Mouse (Mus musculus) lung, embryonic 14.5 days (tissue): ENCODE measurements at regions not wholly inside any gene's neighbourhood (a gene's known extent, or its start where the extent isn't known, plus 50 kb on each side); places are given as distances from the start of the nearest gene placed in this dataset.

Source experiments
- ATAC-seq: fragments of 200-750 bp; cut with Nextera tagmentation; 2 replicates; pipeline ENCODE4 v1.8.0; 2017; ENCODE audit warnings: mild to moderate bottlenecking, moderate TSS enrichment, moderate library complexity; ENCODE audit not compliant: insufficient read depth
- DNase-seq: peaks from one replicate; pipeline ENCODE4 v3.0.0-alpha.2; 2015
- H3K27ac ChIP-seq: fragments of 300-500 bp; sonication (generic); 2 replicates; pipeline ENCODE4 v1.5.1; 2014; ENCODE audit warnings: low read depth, mild to moderate bottlenecking, moderate library complexity
- H3K27me3 ChIP-seq: fragments of 300-500 bp; sonication (generic); 2 replicates; pipeline ENCODE4 v1.6.1; 2014; ENCODE audit warnings: low read length, control low read depth; ENCODE audit not compliant: insufficient read depth
- H3K36me3 ChIP-seq: fragments of 300-500 bp; sonication (generic); 2 replicates; pipeline ENCODE4 v1.6.1; 2014; ENCODE audit warnings: control low read depth; ENCODE audit not compliant: insufficient read depth
- H3K4me1 ChIP-seq: fragments of 300-500 bp; sonication (generic); 2 replicates; pipeline ENCODE4 v1.6.1; 2014; ENCODE audit warnings: antibody characterized with exemption, control low read depth; ENCODE audit not compliant: insufficient read depth
- H3K4me2 ChIP-seq: fragments of 300-500 bp; sonication (generic); 2 replicates; pipeline ENCODE4 v1.6.1; 2014; ENCODE audit warnings: mild to moderate bottlenecking
- H3K4me3 ChIP-seq: fragments of 300-500 bp; sonication (generic); 2 replicates; pipeline ENCODE4 v1.5.1; 2014; ENCODE audit warnings: low read depth, low read length
- H3K9ac ChIP-seq: fragments of 300-500 bp; sonication (generic); 2 replicates; pipeline ENCODE4 v1.6.1; 2014
- H3K9me3 ChIP-seq: fragments of 300-500 bp; sonication (generic); 2 replicates; pipeline ENCODE4 v1.6.1; 2016; ENCODE audit warnings: low read depth, low read length, control low read depth
- CTCF ChIP-seq: IDR thresholded peaks from 2 replicates; pipeline ENCODE4 v1.5.1; 2016; ENCODE audit warnings: antibody characterized with exemption, low read depth
- WGBS: fragments of 180-500 bp; shearing (Covaris S2); extraction: QIAGEN DNeasy Blood & Tissue Kit; methylation state at CpG from one replicate; pipeline ENCODE4 v1.1.7; 2014; 5-methylcytosine and 5-hydroxymethylcytosine counted together

DNA sequence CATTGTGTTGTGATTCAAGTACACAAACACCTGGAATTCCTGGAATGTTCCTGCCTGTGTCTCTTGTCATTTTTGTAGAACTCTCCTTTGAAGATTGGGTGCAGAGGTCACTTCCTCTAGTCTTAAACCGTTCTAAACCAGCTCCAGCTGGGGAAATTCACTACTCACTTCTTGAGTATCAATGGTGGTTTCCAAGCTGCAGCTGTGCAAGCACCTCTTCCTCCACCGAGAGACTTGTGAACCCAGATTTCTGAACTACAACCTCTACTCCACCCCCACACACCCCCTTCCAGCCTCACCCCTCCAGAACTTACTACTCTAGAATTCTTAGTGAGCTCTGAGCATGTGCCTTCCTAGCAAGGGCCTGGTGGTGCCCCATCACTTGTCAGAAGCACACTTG, 1387.0 kb downstream of the Gsdmc2 start:
- WGBS = 9% methylated on average over 2 of the region's 2 CpGs
- Histone ChIP-seq H3K4me2 (no peak overlapping the region), H3K9ac (no peak overlapping the region), H3K4me3 (no peak overlapping the region), H3K27ac (no peak overlapping the region), H3K27me3 (no peaks in the 10 kb centered on the region), H3K36me3 (no peaks in the 10 kb centered on the region), H3K9me3 (no peaks in the 10 kb centered on the region), H3K4me1 (no peaks in the 10 kb centered on the region)
- DNase-seq = peak; percentile 17
- no peak for TF ChIP-seq CTCF
- no peak for ATAC-seq

DNA sequence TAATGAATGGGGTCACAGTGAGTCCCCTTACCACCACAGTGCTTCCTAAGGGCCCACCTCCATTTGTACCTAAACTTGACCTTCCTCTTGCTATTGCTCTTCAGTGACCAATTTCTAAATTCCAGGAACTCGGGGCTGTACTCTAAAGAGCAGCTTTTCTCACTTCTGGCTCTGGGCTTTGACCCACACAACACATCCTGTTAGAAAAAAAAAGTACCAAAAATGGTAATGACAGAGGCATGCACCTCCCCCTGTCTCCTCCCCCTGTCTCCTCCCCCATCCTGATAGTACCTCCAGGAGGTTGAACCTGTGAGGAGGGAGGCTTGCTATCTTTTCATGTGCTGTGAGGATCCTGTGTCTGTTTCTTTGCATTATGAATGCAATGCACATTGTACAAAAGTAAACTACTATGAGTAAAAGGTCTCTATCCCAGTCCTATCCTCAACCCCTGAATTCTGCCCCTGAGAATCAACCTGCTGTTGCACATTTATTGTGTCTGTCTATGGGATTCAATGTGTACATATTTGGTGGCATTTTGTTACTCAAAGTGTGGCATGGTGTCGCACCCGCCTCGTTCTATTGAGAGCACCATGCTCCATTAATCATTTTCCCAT, 1387.8 kb downstream of the Gsdmc2 start:
- ATAC-seq = no peak
- TF ChIP-seq CTCF = no peak
- 66% methylated on average over 4 of the region's 4 CpGs for WGBS

DNA sequence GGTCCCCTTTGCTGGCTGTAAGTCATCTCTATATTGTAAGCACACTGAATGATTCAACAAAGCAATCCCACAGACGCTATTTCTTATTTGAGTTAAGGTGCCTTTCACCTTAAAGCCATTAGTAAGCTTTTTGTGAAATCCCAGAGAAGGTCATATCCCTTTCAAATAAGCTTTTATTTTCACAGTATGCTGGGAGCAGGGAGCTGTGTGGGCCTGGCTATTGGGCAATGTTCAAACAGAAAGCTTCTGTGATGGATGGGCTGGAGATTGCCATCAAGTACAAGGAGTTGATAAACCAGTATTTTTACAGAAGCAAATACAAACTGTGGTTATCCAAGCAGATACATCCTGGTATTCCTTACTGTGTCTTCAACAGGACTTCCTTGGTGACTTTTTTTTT, 1389.0 kb downstream of the Gsdmc2 start:
- Histone ChIP-seq H3K4me2 (no peak overlapping the region), H3K4me3 (no peak overlapping the region), H3K27ac (no peak overlapping the region), H3K9ac (no peak overlapping the region), H3K9me3 (no peaks in the 10 kb centered on the region), H3K27me3 (no peaks in the 10 kb centered on the region), H3K4me1 (no peaks in the 10 kb centered on the region), H3K36me3 (no peaks in the 10 kb centered on the region)
- ATAC-seq (no peak), DNase-seq (no peak)
- 50% methylated on average over 1 of the region's 1 CpGs for WGBS
- TF ChIP-seq CTCF = no peak

More for the DNA sequence above, 1387.8 kb downstream of the Gsdmc2 start:
- no peaks in the 10 kb centered on the region for H3K27me3 ChIP-seq
- no peak overlapping the region for H3K4me3 ChIP-seq
- H3K4me1 ChIP-seq = no peaks in the 10 kb centered on the region
- no peaks in the 10 kb centered on the region for H3K9me3 ChIP-seq
- H3K36me3 ChIP-seq = no peaks in the 10 kb centered on the region
- H3K27ac ChIP-seq = no peak overlapping the region
- no peak overlapping the region for H3K9ac ChIP-seq
- DNase-seq = no peak
- no peak overlapping the region for H3K4me2 ChIP-seq

DNA sequence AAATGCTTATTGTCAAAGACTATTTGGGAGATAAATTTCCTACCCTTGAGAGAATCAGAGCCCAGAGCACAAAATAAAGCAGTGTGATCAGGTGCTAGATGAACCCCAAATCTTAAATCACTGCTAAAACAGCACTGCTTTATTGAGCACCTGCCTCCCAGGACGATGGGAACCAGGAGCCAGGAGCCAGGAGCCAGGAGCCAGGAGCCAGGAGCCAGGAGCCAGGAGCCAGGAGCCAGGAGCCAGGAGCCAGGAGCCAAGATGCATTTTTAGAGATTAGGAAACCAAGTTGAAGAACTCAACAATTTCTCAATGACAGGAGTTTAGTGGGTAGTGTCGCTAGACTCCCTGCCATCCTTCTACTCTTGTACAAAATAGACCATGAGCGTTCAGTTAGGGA, 1396.9 kb downstream of the Gsdmc2 start:
- Histone ChIP-seq H3K4me3 (no peak overlapping the region), H3K27me3 (no peaks in the 10 kb centered on the region), H3K9me3 (no peaks in the 10 kb centered on the region), H3K36me3 (no peaks in the 10 kb centered on the region), H3K4me1 (no peaks in the 10 kb centered on the region), H3K27ac (no peak overlapping the region), H3K4me2 (no peak overlapping the region), H3K9ac (no peak overlapping the region)
- no peak for TF ChIP-seq CTCF
- DNase-seq (no peak), ATAC-seq (no peak)
- WGBS = 81% methylated on average over 3 of the region's 3 CpGs

DNA sequence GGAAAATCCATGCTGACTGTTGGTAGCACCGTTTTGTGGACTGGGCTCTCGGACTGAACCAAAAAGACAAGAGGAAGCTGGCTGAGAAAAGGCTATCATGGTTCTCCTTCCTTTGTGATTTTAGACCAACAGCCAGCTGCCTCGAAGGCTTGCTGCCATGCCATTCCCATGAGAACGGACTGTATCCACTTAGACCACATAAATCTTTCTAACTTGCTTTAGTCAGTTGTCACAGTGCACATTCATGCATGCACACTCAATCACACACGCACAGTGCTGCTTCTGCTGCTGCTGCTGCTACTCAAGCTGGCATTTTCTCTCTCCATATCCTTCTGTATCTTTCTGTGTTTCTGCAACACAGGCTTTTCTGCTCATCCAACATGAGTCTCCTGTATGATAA, 1405.8 kb downstream of the Gsdmc2 start:
- Histone ChIP-seq H3K36me3 (no peaks in the 10 kb centered on the region), H3K4me2 (no peak overlapping the region), H3K4me3 (no peak overlapping the region), H3K9me3 (no peaks in the 10 kb centered on the region), H3K27me3 (no peaks in the 10 kb centered on the region), H3K9ac (no peak overlapping the region), H3K27ac (no peak overlapping the region), H3K4me1 (no peaks in the 10 kb centered on the region)
- DNase-seq (no peak), ATAC-seq (no peak)
- WGBS = 65% methylated on average over 5 of the region's 5 CpGs
- no peak for TF ChIP-seq CTCF

DNA sequence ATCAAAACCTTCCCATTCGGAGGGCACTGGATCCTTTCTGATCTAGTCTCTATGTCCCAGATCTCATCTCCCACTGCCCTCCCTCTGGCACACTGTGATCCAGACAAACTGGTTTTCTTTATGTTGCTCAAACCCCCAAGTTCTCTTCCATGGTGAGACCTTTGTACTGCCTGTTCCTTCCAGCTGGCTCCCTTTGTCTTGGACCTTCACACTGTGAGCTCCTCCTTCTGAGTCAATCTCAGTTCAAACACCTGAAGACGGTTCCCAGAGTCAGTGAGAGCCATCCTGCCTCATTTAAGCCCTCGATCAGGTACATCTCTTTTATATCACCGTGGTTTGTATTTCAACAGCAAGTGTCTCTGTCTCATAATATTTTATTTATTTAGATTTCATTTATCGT, 1408.3 kb downstream of the Gsdmc2 start:
- TF ChIP-seq CTCF = no peak
- Histone ChIP-seq H3K27me3 (no peaks in the 10 kb centered on the region), H3K27ac (no peak overlapping the region), H3K9me3 (no peaks in the 10 kb centered on the region), H3K4me3 (no peak overlapping the region), H3K4me1 (no peaks in the 10 kb centered on the region), H3K4me2 (no peak overlapping the region), H3K36me3 (no peaks in the 10 kb centered on the region), H3K9ac (no peak overlapping the region)
- no peak for ATAC-seq
- WGBS = 84% methylated on average over 5 of the region's 5 CpGs
- no peak for DNase-seq

DNA sequence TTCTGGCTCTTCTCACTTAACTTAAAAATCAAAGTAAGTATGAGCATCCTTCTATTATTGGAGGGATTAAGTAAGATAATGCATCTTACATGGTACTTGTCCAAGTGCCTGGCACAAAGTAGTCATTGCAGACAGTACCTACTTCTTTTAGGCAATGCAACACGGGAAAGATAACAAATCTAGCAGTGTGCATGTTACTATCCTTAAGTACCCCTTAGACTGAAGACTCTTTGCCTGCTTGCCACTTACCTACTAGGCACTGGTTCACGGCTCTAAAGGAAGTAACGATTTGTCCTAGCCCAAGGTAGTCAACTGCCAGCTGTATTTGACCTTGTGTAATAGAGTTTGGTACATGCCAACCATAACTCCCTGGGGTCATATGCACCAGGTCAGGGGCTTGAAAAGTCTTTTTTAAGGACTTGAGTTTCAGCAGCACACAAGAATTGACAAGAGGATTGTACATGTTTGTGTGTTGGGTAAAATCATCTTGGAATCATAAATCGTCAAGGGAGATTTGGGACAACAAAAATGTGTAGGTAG, 1409.8 kb downstream of the Gsdmc2 start:
- no peak for TF ChIP-seq CTCF
- whole genome bisulfite sequencing = 84% methylated on average over 4 of the region's 4 CpGs
- no peak for ATAC-seq

More for the DNA sequence above, 1409.8 kb downstream of the Gsdmc2 start:
- no peaks in the 10 kb centered on the region for H3K27me3 ChIP-seq
- no peak overlapping the region for H3K4me3 ChIP-seq
- no peak overlapping the region for H3K9ac ChIP-seq
- H3K9me3 ChIP-seq = no peaks in the 10 kb centered on the region
- no peaks in the 10 kb centered on the region for H3K4me1 ChIP-seq
- no peak for DNase-seq
- H3K27ac ChIP-seq = no peak overlapping the region
- no peak overlapping the region for H3K4me2 ChIP-seq
- H3K36me3 ChIP-seq = no peaks in the 10 kb centered on the region
